Mouse (Mus musculus) small intestine, adult 2 months (tissue): ENCODE results near the gene Spint2.

Source experiments
- CTCF ChIP-seq: fragments of 200-500 bp; IDR thresholded peaks from 2 replicates; pipeline ENCODE4 v1.5.1; 2012; ENCODE audit warnings: low read depth, mild to moderate bottlenecking, control low read depth, inconsistent platforms, low read length, moderate library complexity, mixed read lengths; ENCODE audit not compliant: insufficient replicate concordance, insufficient read length; ENCODE audit errors: extremely low read depth
- POLR2A ChIP-seq: fragments of 200-500 bp; IDR thresholded peaks from 2 replicates; pipeline ENCODE4 v1.6.1; 2012; ENCODE audit warnings: low read depth, mild to moderate bottlenecking, control low read depth, inconsistent platforms, low read length, moderate library complexity

- TF ChIP-seq CTCF (no peak), POLR2A (no peak)
These were observed 35.8 kb upstream of the Spint2 start for GRCm38 (mm10) chr7:29317558-29317957.
